Mouse (Mus musculus): ENCODE measurements around the gene Cenpx. TPM values are rescaled to one million over a fixed set of nuclear protein-coding genes. Genes with fewer than 3 reads are reported as not detected.

Cenpx gene
- polyA plus RNA-seq, 1 experiment: 40.2 TPM

DNA sequence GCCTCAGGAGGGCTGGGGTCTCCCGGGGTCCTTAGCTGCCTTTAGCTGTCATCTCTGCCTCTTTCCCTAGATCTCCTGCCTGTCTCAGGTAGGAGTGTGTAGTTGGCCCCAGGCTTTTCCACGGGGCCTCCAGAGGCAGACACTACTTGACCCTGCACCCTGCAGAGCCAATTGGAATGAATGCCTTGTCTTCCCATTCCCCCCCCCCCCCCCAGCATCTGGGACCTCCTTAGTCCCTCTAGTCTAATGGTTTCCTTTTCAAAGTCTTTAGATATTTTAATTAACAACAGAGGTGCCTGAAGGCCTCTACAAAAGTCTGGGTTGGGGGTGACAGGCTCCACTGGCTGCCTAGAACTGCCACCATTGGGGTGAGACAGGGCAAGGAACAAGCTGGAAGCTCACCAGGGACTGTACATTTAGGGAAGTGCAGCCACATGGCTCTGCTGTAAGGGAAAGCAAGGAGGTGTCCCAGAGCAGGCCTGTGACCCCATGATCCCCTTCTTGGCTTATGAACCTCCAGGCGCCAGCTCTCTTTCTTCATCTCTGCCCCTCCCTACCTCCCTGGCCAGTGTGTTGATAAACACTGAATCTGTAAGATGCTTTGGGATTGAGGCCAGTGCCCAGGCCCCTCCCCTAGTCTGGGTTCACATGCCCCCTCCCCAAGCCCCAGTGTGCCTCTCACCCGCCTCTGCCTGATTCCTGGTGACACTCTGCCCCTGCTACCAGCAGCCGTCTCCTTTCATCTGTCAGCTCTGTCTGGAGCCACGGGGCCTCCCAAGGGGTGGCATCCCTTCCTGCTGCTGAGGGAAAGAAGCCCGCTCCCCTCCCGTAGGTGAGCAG, 8.8 kb downstream of the Cenpx start:
- peak overlapping the region; percentile 35; the same call in 1 of the 2 replicates for H3K27ac ChIP-seq (ENCODE audit: insufficient read depth, low read length)
- no peaks in the 10 kb centered on the region for H3K4me1 ChIP-seq (ENCODE audit: control insufficient read depth, insufficient read depth, low read length)
- TF ChIP-seq CTCF (IDR thresholded peaks at IDR 0.05; ENCODE audit: extremely low read depth, insufficient read depth, low read length) (no peak), POLR2A (IDR thresholded peaks at IDR 0.05; ENCODE audit: extremely low read depth, insufficient read depth, low read length) (no peak)
- H3K4me3 ChIP-seq (ENCODE audit: insufficient read depth, low read length): no peak overlapping the region

- Histone ChIP-seq H3K27ac (ENCODE audit: insufficient read depth, low read length) (peak overlapping the region; percentile 35; the same call in 1 of the 2 replicates), H3K4me1 (ENCODE audit: control insufficient read depth, insufficient read depth, low read length) (no peaks in the 10 kb centered on the region), H3K4me3 (ENCODE audit: insufficient read depth, low read length) (no peak overlapping the region)
- TF ChIP-seq POLR2A (IDR thresholded peaks at IDR 0.05; ENCODE audit: extremely low read depth, insufficient read depth, low read length): no peak
- no peak for TF ChIP-seq CTCF (IDR thresholded peaks at IDR 0.05; ENCODE audit: extremely low read depth, insufficient read depth, low read length)
These were observed 9.7 kb downstream of the Cenpx start for GRCm38 (mm10) chr11:120703696-120704454.

DNA sequence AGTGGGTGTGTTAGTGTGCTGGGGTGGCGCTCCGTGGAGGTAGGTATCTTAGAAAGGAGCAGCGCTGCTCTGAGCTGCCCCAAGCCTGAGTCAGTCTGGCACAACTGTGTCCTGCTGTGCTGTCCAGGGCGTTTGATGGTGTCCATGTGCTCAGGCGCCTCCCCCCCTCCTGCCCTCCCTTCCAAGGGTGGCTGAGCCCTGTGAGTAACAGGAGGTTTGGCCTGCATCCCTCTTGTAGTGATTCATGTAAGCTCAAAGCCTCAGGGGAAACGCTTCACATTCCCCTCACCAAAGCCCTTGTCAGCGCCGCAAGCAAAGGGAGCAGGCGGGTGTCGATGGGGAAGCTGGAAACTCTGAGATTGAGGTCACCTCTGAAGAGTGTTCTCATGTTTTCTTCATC, 15.8 kb downstream of the Cenpx start:
- no peaks in the 10 kb centered on the region for H3K4me1 ChIP-seq (ENCODE audit: control insufficient read depth, insufficient read depth, low read length)
- no peak overlapping the region for H3K4me3 ChIP-seq (ENCODE audit: insufficient read depth, low read length)
- H3K27ac ChIP-seq (ENCODE audit: insufficient read depth, low read length): no peak overlapping the region
- TF ChIP-seq POLR2A (IDR thresholded peaks at IDR 0.05; ENCODE audit: extremely low read depth, insufficient read depth, low read length) (no peak), CTCF (IDR thresholded peaks at IDR 0.05; ENCODE audit: extremely low read depth, insufficient read depth, low read length) (no peak)

DNA sequence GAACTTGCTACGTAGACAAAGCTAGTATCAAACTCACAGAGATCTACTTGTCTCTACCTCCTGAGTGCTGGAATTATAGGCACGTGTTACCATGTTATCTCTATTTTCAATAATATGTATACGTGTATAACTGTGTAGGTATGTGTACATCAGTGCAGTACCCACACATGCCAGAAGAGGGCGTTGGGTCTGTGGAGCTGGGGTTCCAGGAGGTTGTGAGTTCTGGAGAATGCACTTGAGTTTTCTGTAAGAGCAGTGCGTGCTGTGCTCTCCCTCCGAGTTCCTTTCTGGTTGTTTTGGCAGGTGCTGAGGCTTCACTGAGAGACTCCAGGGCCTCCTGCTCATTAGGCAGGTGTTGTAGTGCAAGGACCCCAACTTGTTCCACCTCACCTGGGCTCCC, 17.0 kb downstream of the Cenpx start:
- TF ChIP-seq POLR2A (IDR thresholded peaks at IDR 0.05; ENCODE audit: extremely low read depth, insufficient read depth, low read length) (no peak), CTCF (IDR thresholded peaks at IDR 0.05; ENCODE audit: extremely low read depth, insufficient read depth, low read length) (0 out of 2 replicates have a peak, but pooled peaks have one; percentile 7)
- no peak overlapping the region for H3K27ac ChIP-seq (ENCODE audit: insufficient read depth, low read length)
- no peaks in the 10 kb centered on the region for H3K4me1 ChIP-seq (ENCODE audit: control insufficient read depth, insufficient read depth, low read length)

GRCm38 (mm10) chr11:120695641-120696040, 17.9 kb downstream of the Cenpx start:
- TF ChIP-seq CTCF (IDR thresholded peaks at IDR 0.05; ENCODE audit: extremely low read depth, insufficient read depth, low read length) (no peak), POLR2A (IDR thresholded peaks at IDR 0.05; ENCODE audit: extremely low read depth, insufficient read depth, low read length) (no peak)
- H3K4me1 ChIP-seq (ENCODE audit: control insufficient read depth, insufficient read depth, low read length): no peaks in the 10 kb centered on the region
- peak overlapping the region; percentile 52; the same call in 1 of the 2 replicates for H3K27ac ChIP-seq (ENCODE audit: insufficient read depth, low read length)
- no peak overlapping the region for H3K4me3 ChIP-seq (ENCODE audit: insufficient read depth, low read length)

More for the DNA sequence above, 17.0 kb downstream of the Cenpx start:
- no peak overlapping the region for H3K4me3 ChIP-seq (ENCODE audit: insufficient read depth, low read length)

DNA sequence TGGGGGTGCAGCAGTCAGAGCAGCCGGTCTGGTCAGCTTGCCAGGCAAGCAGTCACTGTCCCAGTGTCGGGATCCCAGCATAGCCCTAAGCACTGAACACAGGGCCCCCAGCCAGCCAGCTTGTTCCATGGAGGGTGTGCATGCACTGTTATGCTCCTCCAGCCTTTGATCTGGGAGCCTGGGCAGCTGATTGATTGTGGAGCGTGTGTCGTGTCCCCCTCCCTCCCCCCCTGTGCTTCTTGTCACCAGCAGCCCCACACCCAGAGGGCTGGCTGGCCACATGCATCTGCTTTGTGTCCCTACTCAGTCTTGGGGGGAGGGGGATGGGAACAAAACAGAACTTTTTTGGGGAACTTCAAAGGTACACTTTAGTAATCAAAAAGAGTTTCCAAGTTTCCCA, 18.4 kb downstream of the Cenpx start:
- Histone ChIP-seq H3K4me1 (ENCODE audit: control insufficient read depth, insufficient read depth, low read length) (no peaks in the 10 kb centered on the region), H3K27ac (ENCODE audit: insufficient read depth, low read length) (0 out of 2 replicates have a peak overlapping the region, but pooled peaks have one; percentile 13), H3K4me3 (ENCODE audit: insufficient read depth, low read length) (no peak overlapping the region)
- TF ChIP-seq CTCF (IDR thresholded peaks at IDR 0.05; ENCODE audit: extremely low read depth, insufficient read depth, low read length) (no peak), POLR2A (IDR thresholded peaks at IDR 0.05; ENCODE audit: extremely low read depth, insufficient read depth, low read length) (no peak)

- TF ChIP-seq CTCF (IDR thresholded peaks at IDR 0.05; ENCODE audit: extremely low read depth, insufficient read depth, low read length) (no peak), POLR2A (IDR thresholded peaks at IDR 0.05; ENCODE audit: extremely low read depth, insufficient read depth, low read length) (no peak)
- Histone ChIP-seq H3K27ac (ENCODE audit: insufficient read depth, low read length) (no peak overlapping the region), H3K4me1 (ENCODE audit: control insufficient read depth, insufficient read depth, low read length) (no peaks in the 10 kb centered on the region), H3K4me3 (ENCODE audit: insufficient read depth, low read length) (no peak overlapping the region)
These were observed 20.1 kb downstream of the Cenpx start for GRCm38 (mm10) chr11:120693461-120693860.

GRCm38 (mm10) chr11:120692471-120693011, 21.0 kb downstream of the Cenpx start:
- TF ChIP-seq CTCF (IDR thresholded peaks at IDR 0.05; ENCODE audit: extremely low read depth, insufficient read depth, low read length) (no peak), POLR2A (IDR thresholded peaks at IDR 0.05; ENCODE audit: extremely low read depth, insufficient read depth, low read length) (no peak)
- Histone ChIP-seq H3K4me1 (ENCODE audit: control insufficient read depth, insufficient read depth, low read length) (no peaks in the 10 kb centered on the region), H3K4me3 (ENCODE audit: insufficient read depth, low read length) (no peak overlapping the region), H3K27ac (ENCODE audit: insufficient read depth, low read length) (no peak overlapping the region)

- Histone ChIP-seq H3K27ac (ENCODE audit: insufficient read depth, low read length) (no peak overlapping the region), H3K4me3 (ENCODE audit: insufficient read depth, low read length) (no peak overlapping the region), H3K4me1 (ENCODE audit: control insufficient read depth, insufficient read depth, low read length) (no peaks in the 10 kb centered on the region)
- TF ChIP-seq CTCF (IDR thresholded peaks at IDR 0.05; ENCODE audit: extremely low read depth, insufficient read depth, low read length): no peak
- TF ChIP-seq POLR2A (IDR thresholded peaks at IDR 0.05; ENCODE audit: extremely low read depth, insufficient read depth, low read length): no peak
These were observed 24.2 kb downstream of the Cenpx start for GRCm38 (mm10) chr11:120689365-120689764.

All from cortical plate, adult 2 months (tissue).